Mouse (Mus musculus) CH12F3 (cell line): ENCODE results near the gene Prph.

Source experiments
- in situ Hi-C: fragments of 300-500 bp; cut with MboI; formaldehyde crosslinking; loops from 2 replicates; pipeline ENCODE4 v1.14.3; 2020; ENCODE audit warnings: low sequenced_read_pairs

Prph gene

GRCm38 (mm10) chr15:99055040-99055439, at the start of gene Prph:
TSS of gene Prph (plus strand) at chr15:99055174.
- in situ Hi-C loops: no loop called here

DNA sequence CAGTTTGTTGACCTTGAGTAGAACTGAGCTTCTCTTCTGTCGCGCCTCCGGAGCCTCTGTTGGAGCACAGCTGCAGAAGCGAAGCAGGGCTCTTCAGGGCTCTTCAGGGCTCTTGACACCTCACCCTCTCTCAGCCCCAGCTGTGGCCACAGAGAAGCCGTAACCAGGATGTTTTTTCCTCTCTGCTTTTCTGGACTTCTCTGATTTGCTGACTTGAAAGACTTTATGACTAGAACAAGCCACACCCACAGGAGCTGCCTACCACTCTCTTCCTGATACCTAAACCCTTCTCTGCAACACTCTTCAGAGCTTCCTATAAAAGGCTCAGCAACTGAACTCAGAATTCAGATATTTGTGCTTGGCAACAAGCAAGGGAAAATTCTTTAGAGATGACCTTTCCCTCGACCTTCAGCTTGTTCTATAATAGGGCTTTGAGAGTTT, 46.2 kb upstream of the Prph start:
- in situ Hi-C loops: no loop called here

- in situ Hi-C loops: no loop called here
Measured at GRCm38 (mm10) chr15:99010896-99011295, 44.1 kb upstream of the Prph start.

DNA sequence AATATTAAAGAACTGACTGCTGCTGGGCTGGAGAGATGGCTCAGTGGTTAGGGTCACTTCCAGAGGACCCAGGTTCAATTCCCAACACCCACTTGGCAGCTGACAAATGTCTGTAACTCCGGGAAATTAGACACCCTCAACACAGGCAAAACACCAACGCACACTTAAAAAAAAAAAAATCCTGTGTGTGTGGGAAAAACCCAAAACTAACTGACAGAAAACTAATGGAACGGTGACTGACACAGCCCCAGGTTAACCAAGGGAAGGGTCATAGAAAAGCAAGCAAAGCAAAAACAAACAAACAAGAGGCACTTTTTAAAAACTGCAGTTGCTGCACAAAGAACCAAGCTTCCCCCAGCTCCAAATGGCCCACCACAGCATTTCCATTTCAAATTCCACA, 43.0 kb upstream of the Prph start:
- in situ Hi-C loops: no loop called here

DNA sequence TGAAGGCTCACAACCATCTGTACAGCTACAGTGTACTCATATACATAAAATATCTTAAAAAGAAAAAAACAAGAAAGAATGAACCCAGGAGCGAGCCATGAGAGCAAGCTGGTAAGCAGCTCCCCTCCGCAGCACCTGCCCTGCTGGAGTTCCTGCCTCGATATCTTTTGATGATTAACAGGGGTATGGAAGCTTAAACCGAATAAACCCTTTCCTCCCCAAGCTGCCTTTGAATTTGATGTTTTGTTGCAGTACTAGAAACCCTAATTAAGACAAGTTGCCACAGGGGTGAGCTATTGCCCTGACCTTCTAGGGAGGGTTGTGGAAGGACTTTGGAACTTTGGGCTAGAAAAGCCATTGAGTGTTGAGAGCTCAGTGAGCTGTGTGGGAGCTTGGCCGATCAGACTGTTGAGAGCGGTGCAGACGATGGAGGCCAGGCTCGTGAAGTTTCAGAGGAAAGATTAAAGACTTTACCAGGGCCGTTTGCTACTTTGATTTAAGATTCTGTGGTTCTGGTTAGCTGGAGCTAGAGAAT, 40.4 kb upstream of the Prph start:
- in situ Hi-C loops: no loop called here

DNA sequence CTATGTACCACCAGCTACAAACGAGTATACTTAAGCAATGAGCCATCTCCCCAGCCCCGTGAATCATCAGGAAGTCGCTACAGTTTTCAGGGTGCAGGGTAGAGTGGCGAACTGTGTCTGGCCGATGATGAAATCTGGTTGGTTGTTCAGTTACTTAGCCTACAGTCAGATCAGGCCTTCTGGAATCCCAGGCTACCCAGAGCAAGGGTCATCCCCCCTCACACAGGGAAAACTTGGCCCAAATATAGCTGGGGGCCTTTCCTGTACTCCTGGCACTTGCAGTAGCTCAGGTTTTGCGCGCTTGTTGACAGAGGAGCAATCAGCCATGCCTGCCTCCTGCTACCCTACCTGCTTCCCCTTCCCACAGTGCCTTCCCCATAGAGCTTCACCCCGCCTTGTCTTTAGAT, 37.6 kb upstream of the Prph start:
- in situ Hi-C loops: no loop called here

GRCm38 (mm10) chr15:99017986-99018385, 37.0 kb upstream of the Prph start:
- in situ Hi-C loops: no loop called here

GRCm38 (mm10) chr15:99018630-99019029, 36.3 kb upstream of the Prph start:
- in situ Hi-C loops: no loop called here

DNA sequence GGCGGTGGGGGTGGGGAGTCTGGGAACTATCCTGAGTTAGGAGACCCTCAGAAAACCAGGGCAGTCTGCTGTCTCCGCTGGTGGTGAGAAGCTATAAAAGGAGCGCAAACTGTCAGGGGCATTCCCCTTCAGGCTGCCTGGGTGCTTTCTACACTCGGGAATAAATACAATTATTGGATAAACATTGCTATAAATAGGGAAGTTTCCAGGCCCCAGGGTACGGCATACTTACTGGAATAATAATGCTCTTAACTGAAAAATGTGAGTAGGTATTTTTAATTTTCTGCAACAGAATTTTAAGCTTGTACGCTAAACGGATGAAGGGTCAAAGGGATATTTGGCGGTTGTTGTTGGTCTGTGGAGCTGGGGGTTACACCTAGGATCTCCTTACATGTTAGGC, 35.5 kb upstream of the Prph start:
- in situ Hi-C loops: no loop called here

GRCm38 (mm10) chr15:99020171-99020570, 34.8 kb upstream of the Prph start:
- in situ Hi-C loops: no loop called here

DNA sequence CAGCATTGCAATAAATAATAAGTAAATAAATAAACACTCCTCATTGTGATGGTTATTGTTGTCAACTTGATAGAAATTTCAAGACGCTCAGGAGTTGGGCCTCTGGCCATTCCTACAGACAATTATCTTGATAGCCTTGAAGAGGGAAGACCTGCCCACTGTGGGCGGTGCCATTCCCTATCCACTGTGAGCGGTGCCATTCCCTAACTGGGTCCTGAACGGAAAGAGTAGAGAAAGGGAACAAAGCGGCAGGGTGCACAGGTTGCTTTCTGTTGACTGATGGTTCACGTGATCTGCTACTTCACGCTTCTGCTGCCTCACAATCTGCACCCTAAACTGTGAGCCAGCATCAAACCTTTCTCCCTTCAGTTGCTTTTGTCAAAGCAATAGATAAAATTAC, 33.7 kb upstream of the Prph start:
- in situ Hi-C loops: no loop called here

- in situ Hi-C loops: no loop called here
Measured at GRCm38 (mm10) chr15:99024668-99025314, 30.2 kb upstream of the Prph start.

GRCm38 (mm10) chr15:99025414-99025813, 29.6 kb upstream of the Prph start:
- in situ Hi-C loops: no loop called here

DNA sequence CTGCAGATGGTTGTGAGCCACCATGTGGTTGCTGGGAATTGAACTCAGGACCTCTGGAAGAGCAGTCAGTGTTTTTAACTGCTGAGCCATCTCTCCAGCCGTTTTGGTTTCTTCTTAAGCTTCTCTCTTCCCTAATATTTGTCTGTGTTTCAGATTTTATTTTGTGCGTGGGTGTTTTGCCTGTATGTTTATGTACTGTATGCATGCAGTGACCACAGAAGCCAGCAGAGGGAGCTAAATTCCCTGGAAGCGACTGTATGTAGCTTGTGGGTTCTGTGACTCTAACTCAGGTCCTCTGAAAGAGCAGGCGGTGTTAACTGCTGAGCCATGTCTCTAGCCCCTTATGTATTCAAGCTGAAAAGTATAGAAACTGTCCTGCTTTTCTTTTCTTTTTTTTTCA, 28.7 kb upstream of the Prph start:
- in situ Hi-C loops: no loop called here

- in situ Hi-C loops: no loop called here
Measured at GRCm38 (mm10) chr15:99027116-99027515, 27.9 kb upstream of the Prph start.

DNA sequence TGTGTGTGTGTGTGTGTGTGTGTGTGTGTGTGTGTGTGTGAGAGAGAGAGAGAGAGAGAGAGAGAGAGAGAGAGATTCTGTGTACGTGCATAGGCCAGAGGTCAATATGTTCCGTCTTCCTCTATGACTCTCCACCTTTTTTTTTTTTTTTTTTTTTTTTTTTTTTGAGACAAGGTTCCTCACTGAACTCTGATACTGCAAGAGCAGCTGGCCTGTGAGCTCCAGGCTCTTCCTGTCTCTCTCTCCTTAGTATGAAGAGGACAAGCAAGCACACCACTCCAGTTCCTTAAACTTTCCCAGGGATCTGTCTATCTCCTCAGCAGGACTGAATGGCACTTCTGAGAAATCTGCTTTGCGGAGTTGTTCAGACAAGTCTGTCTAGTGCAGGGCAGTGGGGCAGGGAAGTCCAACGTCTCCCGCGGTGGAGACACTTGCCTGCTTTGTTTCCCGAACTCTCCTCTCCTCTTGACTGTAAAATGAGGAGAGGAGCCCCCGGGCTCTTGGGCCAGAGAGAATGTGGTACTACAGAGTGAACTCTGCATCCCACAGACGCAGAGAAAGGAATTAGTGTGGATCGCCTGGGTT, 26.0 kb upstream of the Prph start:
- in situ Hi-C loops: no loop called here

DNA sequence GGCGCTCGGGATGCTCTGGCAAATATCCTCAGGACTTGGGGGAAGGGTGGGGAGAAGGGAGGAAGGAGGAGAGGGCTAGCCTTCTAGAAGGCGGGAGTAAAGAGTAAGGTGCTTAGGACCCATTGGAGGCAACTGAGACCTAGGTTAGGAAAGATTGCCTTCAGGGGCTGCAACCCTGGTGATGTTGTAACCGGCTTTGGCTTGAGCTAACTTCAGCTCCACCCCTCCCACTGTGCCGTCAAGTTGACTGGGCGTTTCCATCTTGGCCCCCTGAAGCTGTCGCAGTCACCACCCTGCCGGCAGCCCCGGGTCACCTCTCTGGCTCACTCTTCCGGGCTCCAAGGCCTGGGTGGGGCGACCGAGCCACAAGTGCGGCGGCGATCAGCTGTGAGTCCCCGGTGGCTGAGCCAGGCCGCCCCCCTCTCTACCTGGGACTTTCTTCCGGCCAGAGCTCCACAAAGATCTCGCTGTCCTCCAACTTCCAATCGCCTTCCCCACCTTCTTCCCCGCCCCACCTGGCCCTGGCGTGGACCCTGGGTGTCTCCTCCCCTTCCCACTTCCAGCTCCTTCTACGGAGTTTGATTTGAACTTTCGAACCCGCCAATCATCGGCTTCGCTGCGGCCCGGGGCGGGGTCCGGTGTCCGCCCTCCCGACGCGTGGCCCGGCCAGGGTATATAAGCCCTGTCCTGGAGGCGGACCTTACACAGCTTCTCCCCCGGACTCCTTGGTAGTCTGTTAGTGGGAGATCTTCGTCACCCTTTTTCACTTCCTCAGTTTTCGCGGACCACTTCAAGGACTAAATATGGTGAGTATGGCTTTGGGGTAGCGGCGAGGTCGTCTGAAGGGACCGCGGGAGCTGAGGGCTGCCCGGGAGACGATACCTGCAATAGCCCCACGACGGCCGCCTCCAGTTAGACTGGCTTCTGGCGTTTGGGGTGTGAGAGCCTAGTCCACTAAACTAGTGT, 25.1 kb upstream of the Prph start, which contains the start of gene Tuba1c:
Tuba1c (plus strand) TSS at position 273 of the 966 bp plus-strand sequence.
- in situ Hi-C loops: no loop called here

DNA sequence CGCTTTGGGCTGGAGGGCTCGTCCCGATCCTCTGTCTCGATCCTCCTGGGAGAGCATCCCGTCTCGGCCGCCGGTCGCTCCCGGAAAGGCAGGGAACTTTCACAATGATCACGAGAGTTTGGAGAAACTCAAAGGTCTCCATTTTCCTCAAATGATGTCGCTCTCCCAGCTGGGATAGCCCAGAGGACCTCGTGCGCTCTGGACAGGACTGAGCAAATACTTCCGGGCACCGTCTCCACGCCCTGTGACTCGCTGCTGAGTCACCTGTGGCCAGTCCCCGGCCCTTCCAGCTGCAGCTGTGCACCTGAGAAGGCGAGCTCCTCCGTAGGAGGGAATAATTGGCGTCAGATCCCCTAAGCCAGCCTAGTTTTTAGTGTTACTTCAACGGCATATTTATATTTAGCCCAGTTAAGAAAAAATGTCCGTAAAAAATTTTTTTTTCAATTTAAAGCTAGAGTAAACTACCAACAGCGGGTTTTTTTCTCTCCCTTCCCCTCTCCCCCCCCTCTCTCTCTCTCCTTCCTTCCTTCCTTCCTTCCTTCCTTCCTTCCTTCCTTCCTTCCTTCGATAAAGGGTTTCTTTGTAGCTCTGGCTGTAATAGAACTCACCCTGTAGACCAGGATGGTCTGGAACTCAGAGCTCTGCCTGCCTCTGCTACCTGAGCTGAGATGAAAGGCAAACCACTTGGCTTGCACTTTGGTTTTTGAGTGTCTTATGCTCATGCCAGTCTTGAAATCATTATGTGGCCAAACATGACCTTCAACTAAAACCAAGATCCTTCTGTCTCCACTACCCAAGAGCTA, 24.2 kb upstream of the Prph start:
- in situ Hi-C loops: no loop called here

DNA sequence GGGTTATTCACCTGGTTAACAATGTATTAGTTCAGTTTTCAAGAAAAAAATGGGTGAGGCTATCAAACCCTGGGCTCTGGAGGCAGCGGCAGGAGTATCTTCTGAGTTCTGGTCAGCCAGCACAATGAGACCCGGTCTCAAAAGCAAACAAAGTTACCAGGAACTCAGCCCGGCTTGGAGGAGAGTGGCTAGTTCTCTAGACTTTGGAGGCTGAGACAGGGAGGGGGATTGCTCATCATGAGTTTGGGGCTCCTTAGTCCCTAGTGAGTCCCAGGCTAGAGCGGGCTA, 23.6 kb upstream of the Prph start:
- in situ Hi-C loops: no loop called here

GRCm38 (mm10) chr15:99032041-99032725, 22.8 kb upstream of the Prph start:
- in situ Hi-C loops: no loop called here
